Mouse (Mus musculus): ENCODE measurements around the gene Idh3a.

Gene Idh3a

GRCm38 (mm10) chr9:54652778-54653177 is 66.6 kb downstream of the Idh3a start:
- no peak for DNase-seq
